Mouse (Mus musculus) olfactory bulb, adult 2 months (tissue): ENCODE data around the gene Ncoa3. TPM values are rescaled to one million over a fixed set of nuclear protein-coding genes. Genes with fewer than 3 reads are reported as not detected.

Experiments
- H3K27ac ChIP-seq: fragments of 200-500 bp; 2 replicates; pipeline ENCODE4 v1.5.1; 2012; ENCODE audit warnings: low read depth, low read length; ENCODE audit not compliant: insufficient read depth
- H3K4me1 ChIP-seq: fragments of 200-500 bp; 2 replicates; pipeline ENCODE4 v1.6.1; 2012; ENCODE audit warnings: low read length; ENCODE audit not compliant: control insufficient read depth, insufficient read depth
- H3K4me3 ChIP-seq: fragments of 200-500 bp; 2 replicates; pipeline ENCODE4 v1.5.1; 2012; ENCODE audit warnings: mild to moderate bottlenecking, low read depth, low read length, moderate library complexity; ENCODE audit not compliant: insufficient read depth
- CTCF ChIP-seq: fragments of 200-500 bp; IDR thresholded peaks from 2 replicates; pipeline ENCODE4 v1.5.1; 2012; ENCODE audit warnings: low read depth, mild to moderate bottlenecking, low read length, moderate library complexity; ENCODE audit not compliant: insufficient read depth
- POLR2A ChIP-seq: fragments of 200-500 bp; IDR thresholded peaks from 2 replicates; pipeline ENCODE4 v1.6.1; 2012; ENCODE audit warnings: mild to moderate bottlenecking, low read depth, low read length, moderate library complexity; ENCODE audit not compliant: insufficient read depth
- WGBS: fragments of 180-500 bp; shearing (Covaris S2); methylation state at CpG from one replicate; pipeline ENCODE4 v1.1.7; 2018; 5-methylcytosine and 5-hydroxymethylcytosine counted together
- polyA plus RNA-seq: library from polyadenylated mRNA; stranded (reverse); fragments of >200 nt; gene quantifications from 2 replicates; pipeline ENCODE4 v1.2.4, GENCODE M21; 2012; ENCODE audit warnings: low replicate concordance; ENCODE audit not compliant: missing spikeins, insufficient read depth, insufficient read length

Ncoa3 gene
- polyA plus RNA-seq, 1 experiment, result not detected

- H3K4me1 ChIP-seq, result peaks cover 7% of the 10 kb centered on the region; the same call in 1 of the 2 replicates
- WGBS, result 86% methylated on average over 7 of the region's 7 CpGs
- H3K27ac ChIP-seq, result no peak overlapping the region
- no peak for TF ChIP-seq CTCF
- TF ChIP-seq POLR2A, result no peak
- H3K4me3 ChIP-seq, result no peak overlapping the region
Observed at GRCm38 (mm10) chr2:166116278-166116608, 123.8 kb downstream of the Ncoa3 start.

- Histone ChIP-seq H3K27ac (no peak overlapping the region), H3K4me3 (no peak overlapping the region), H3K4me1 (peaks cover 7% of the 10 kb centered on the region; the same call in 1 of the 2 replicates)
- WGBS, result 98% methylated on average over 16 of the region's 16 CpGs
- TF ChIP-seq CTCF (no peak), POLR2A (no peak)
Observed at GRCm38 (mm10) chr2:166116704-166117103, 124.3 kb downstream of the Ncoa3 start.

GRCm38 (mm10) chr2:166119992-166120391 is 127.6 kb downstream of the Ncoa3 start:
- no peak overlapping the region for H3K27ac ChIP-seq
- no peak overlapping the region for H3K4me3 ChIP-seq
- peaks cover 6% of the 10 kb centered on the region; the same call in 1 of the 2 replicates for H3K4me1 ChIP-seq
- TF ChIP-seq POLR2A (no peak), CTCF (no peak)
- WGBS, result 82% methylated on average over 2 of the region's 2 CpGs

- WGBS, result 85% methylated on average over 14 of the region's 14 CpGs
- no peak overlapping the region for H3K27ac ChIP-seq
- peaks cover 10% of the 10 kb centered on the region for H3K4me1 ChIP-seq
- TF ChIP-seq CTCF (no peak), POLR2A (no peak)
- H3K4me3 ChIP-seq, result no peak overlapping the region
Observed at GRCm38 (mm10) chr2:166121681-166122355, 129.4 kb downstream of the Ncoa3 start.

GRCm38 (mm10) chr2:166122781-166123180 is 130.3 kb downstream of the Ncoa3 start:
- WGBS, result 93% methylated on average over 6 of the region's 6 CpGs
- Histone ChIP-seq H3K4me1 (peaks cover 10% of the 10 kb centered on the region), H3K27ac (no peak overlapping the region), H3K4me3 (no peak overlapping the region)
- TF ChIP-seq POLR2A (no peak), CTCF (no peak)

Other genes starting within 250 kb of the Ncoa3 start
- gene Zmynd8, start 93.6 kb upstream of the Ncoa3 start, polyA plus RNA-seq, result 440 TPM in 1 of 2 replicates, not detected in the other
- not detected in 2 replicates for gene Sulf2, start 163.0 kb downstream of the Ncoa3 start, polyA plus RNA-seq